Mouse (Mus musculus) kidney, adult 8-10 months (tissue): ENCODE data around the gene Upk3a.
"Not testable (repeated sequence)": the region's sequence is repeated elsewhere in the genome, so short reads cannot be mapped to it uniquely, and the experiment has no call there.

ENCODE experiments used
- DNase-seq, 2 experiments: peaks; one replicate each; pipeline ENCODE4 v3.0.0; 2022

Upk3a gene

GRCm38 (mm10) chr15:85000984-85001982 lies 15.7 kb upstream of the Upk3a start:
- peak; percentile 70 to 81 for DNase-seq

GRCm38 (mm10) chr15:85009666-85010065 lies 7.3 kb upstream of the Upk3a start:
- no peak for DNase-seq

- no peak for DNase-seq
Observed at GRCm38 (mm10) chr15:85011895-85012661, 4.9 kb upstream of the Upk3a start.

GRCm38 (mm10) chr15:85012662-85013054 lies 4.3 kb upstream of the Upk3a start:
- peak; percentile 40 to 50 for DNase-seq

- DNase-seq = no peak
Observed at GRCm38 (mm10) chr15:85015771-85016170, 1.2 kb upstream of the Upk3a start.

GRCm38 (mm10) chr15:85022211-85022610 lies 5.3 kb downstream of the Upk3a start:
- no peak for DNase-seq

- DNase-seq = no peak
Observed at GRCm38 (mm10) chr15:85026197-85026596, 9.3 kb downstream of the Upk3a start.

- no peak for DNase-seq
Observed at GRCm38 (mm10) chr15:85027740-85028139, 10.8 kb downstream of the Upk3a start.

GRCm38 (mm10) chr15:85028648-85029047 lies 11.7 kb downstream of the Upk3a start, which contains the start of gene Fam118a:
TSS of gene Fam118a (plus strand) at chr15:85028948.
- not testable (repeated sequence) for DNase-seq

GRCm38 (mm10) chr15:85030643-85031042 lies 13.7 kb downstream of the Upk3a start:
- not testable (repeated sequence) for DNase-seq

- peak; percentile 31 to 41 for DNase-seq
Observed at GRCm38 (mm10) chr15:85031866-85032265, 14.9 kb downstream of the Upk3a start.

GRCm38 (mm10) chr15:85033916-85034315 lies 17.0 kb downstream of the Upk3a start:
- DNase-seq = peak; percentile 36 to 49

GRCm38 (mm10) chr15:85036566-85037342 lies 19.8 kb downstream of the Upk3a start:
- DNase-seq = peak; percentile 96 to 99

GRCm38 (mm10) chr15:85037343-85037690 lies 20.4 kb downstream of the Upk3a start:
- DNase-seq = no peak

GRCm38 (mm10) chr15:85041546-85042225 lies 24.7 kb downstream of the Upk3a start:
- no peak for DNase-seq

- DNase-seq = peak; percentile 33 to 49
Observed at GRCm38 (mm10) chr15:85042361-85042954, 25.5 kb downstream of the Upk3a start.

GRCm38 (mm10) chr15:85043116-85043515 lies 26.2 kb downstream of the Upk3a start:
- DNase-seq = no peak

- DNase-seq = no peak
Observed at GRCm38 (mm10) chr15:85043761-85044160, 26.8 kb downstream of the Upk3a start.

- DNase-seq = no peak
Observed at GRCm38 (mm10) chr15:85046230-85046950, 29.4 kb downstream of the Upk3a start.

GRCm38 (mm10) chr15:85047865-85048264 lies 30.9 kb downstream of the Upk3a start:
- DNase-seq = no peak

- DNase-seq = no peak
Observed at GRCm38 (mm10) chr15:85049758-85050157, 32.8 kb downstream of the Upk3a start.
